Mouse (Mus musculus) heart, adult 2 months (tissue): Measurements from ENCODE around the gene Socs3.

ENCODE experiments used
- CTCF ChIP-seq: fragments of 200-600 bp; IDR thresholded peaks from 2 replicates; pipeline ENCODE4 v1.8.1; 2022; ENCODE audit warnings: antibody characterized with exemption, mild to moderate bottlenecking, moderate library complexity
- EP300 ChIP-seq: fragments of 200-500 bp; IDR thresholded peaks from 2 replicates; pipeline ENCODE4 v1.6.1; 2011; ENCODE audit warnings: low read depth, low read length, control low read depth; ENCODE audit not compliant: insufficient read depth
- POLR2A ChIP-seq: fragments of 200-500 bp; IDR thresholded peaks from 2 replicates; pipeline ENCODE4 v1.6.1; 2011; ENCODE audit warnings: mild to moderate bottlenecking, low read depth, low read length, control low read depth; ENCODE audit not compliant: insufficient read depth

- TF ChIP-seq CTCF (no peak), POLR2A (no peak), EP300 (no peak)
Observed at GRCm38 (mm10) chr11:117987032-117987451, 17.2 kb upstream of the Socs3 start.
